Mouse (Mus musculus) lung, embryonic 16.5 days (tissue): ENCODE results near the gene Slc17a7. TPM values are rescaled to one million over a fixed set of nuclear protein-coding genes. Genes with fewer than 3 reads are reported as not detected.
"Not testable (repeated sequence)": the region's sequence is repeated elsewhere in the genome, so short reads cannot be mapped to it uniquely, and the experiment has no call there.

Source experiments
- ATAC-seq: fragments of 200-750 bp; cut with Nextera tagmentation; 2 replicates; pipeline ENCODE4 v1.8.0; 2017; ENCODE audit warnings: low read depth, mild to moderate bottlenecking, moderate library complexity
- H3K27ac ChIP-seq: fragments of 300-500 bp; sonication (generic); 2 replicates; pipeline ENCODE4 v1.5.1; 2014; ENCODE audit warnings: mild to moderate bottlenecking, control low read depth, low read length
- H3K27me3 ChIP-seq: fragments of 300-500 bp; sonication (generic); 2 replicates; pipeline ENCODE4 v1.6.1; 2014; ENCODE audit warnings: low read depth, low read length, mixed read lengths; ENCODE audit not compliant: control insufficient read depth, insufficient read depth
- H3K36me3 ChIP-seq: fragments of 300-500 bp; sonication (generic); 2 replicates; pipeline ENCODE4 v1.6.1; 2014; ENCODE audit warnings: low read length; ENCODE audit not compliant: control insufficient read depth, insufficient read depth
- H3K4me1 ChIP-seq: fragments of 300-500 bp; sonication (generic); replicated peaks from 2 replicates; pipeline ENCODE4 v1.6.1; 2014; ENCODE audit warnings: low read length, mixed read lengths; ENCODE audit not compliant: control insufficient read depth, insufficient read depth
- H3K4me2 ChIP-seq: fragments of 300-500 bp; sonication (generic); 2 replicates; pipeline ENCODE4 v1.6.1; 2014; ENCODE audit warnings: low read depth, low read length, control low read depth
- H3K4me3 ChIP-seq: fragments of 300-500 bp; sonication (generic); 2 replicates; pipeline ENCODE4 v1.5.1; 2014; ENCODE audit warnings: mild to moderate bottlenecking, low read length, control low read depth
- H3K9ac ChIP-seq: fragments of 300-500 bp; sonication (generic); 2 replicates; pipeline ENCODE4 v1.6.1; 2014; ENCODE audit warnings: low read length, control low read depth
- H3K9me3 ChIP-seq: fragments of 300-500 bp; sonication (generic); 2 replicates; pipeline ENCODE4 v1.6.1; 2016; ENCODE audit warnings: low read length; ENCODE audit not compliant: control insufficient read depth
- WGBS: fragments of 180-500 bp; shearing (Covaris S2); extraction: QIAGEN DNeasy Blood & Tissue Kit; methylation state at CpG from one replicate; pipeline ENCODE4 v1.1.7; 2014; 5-methylcytosine and 5-hydroxymethylcytosine counted together
- polyA plus RNA-seq: library from polyadenylated mRNA; unstranded; fragments of >200 nt; fragmentation: Nextera tagmentation; extraction: Ambion mirVana; gene quantifications from 2 replicates; pipeline ENCODE4 v1.2.1, GENCODE M21; 2015

The Slc17a7 gene
- polyA plus RNA-seq, 1 experiment from 2014 or later, result 0.99 TPM

DNA sequence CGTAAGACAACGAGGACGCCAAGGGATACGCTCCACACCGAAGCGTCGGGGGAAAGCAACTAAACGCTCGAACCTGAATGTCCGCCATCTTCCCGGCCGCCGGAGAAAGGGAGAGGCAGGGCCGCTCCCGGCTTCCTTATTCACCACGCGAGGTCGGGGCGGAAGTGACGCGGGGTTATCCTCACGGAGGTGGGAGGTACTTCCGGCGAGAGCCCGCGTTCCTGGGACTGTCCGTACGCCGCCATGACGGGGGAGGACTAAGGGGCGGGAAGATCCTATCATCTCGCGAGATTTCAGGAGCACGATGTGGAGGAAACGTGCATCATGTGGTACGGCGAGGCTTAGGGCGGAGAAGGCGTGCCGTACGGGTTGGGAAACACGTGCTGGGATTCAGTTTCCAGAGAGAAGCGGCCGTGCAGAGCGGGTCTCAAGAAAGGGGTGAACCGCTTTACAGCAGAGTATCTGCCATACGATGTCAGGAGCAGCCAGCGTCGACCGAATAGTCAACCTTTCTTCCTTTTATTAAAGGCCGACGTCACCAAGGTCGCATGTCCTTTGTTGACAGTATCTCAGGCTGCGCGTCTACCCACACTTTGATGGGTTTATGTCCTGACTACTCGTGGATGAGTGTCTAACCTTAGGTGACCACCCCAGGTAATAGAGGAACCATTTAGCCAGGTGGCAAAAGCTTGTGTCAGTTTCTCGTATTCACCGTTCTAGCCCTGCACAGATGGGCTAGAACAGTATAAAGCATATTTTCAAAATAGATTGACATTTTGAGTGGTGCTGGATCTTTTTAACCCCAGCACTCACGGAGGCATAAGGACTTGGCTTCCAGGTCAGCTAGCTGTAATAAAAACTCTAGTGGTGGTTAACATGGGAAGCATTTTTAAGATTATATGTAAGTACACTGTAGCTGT lies 39.3 kb upstream of the Slc17a7 start, which contains the start of gene Rps11:
Gene Rps11, minus strand, starts transcription at position 216 of the 920 bp plus-strand sequence.
- Histone ChIP-seq H3K4me2 (peak within 1 kb of the TSS; percentile 74), H3K27ac (peak within 1 kb of the TSS; percentile 76), H3K27me3 (no peaks in the 10 kb centered on the region), H3K4me1 (peaks cover 45% of the 10 kb centered on the region), H3K4me3 (peak within 1 kb of the TSS; percentile 82), H3K36me3 (peaks cover 59% of the 10 kb centered on the region), H3K9ac (peak within 1 kb of the TSS; percentile 95), H3K9me3 (no peaks in the 10 kb centered on the region)
- WGBS, result under 1% methylated on average over 59 of the region's 59 CpGs
- peak; percentile 85 for ATAC-seq

DNA sequence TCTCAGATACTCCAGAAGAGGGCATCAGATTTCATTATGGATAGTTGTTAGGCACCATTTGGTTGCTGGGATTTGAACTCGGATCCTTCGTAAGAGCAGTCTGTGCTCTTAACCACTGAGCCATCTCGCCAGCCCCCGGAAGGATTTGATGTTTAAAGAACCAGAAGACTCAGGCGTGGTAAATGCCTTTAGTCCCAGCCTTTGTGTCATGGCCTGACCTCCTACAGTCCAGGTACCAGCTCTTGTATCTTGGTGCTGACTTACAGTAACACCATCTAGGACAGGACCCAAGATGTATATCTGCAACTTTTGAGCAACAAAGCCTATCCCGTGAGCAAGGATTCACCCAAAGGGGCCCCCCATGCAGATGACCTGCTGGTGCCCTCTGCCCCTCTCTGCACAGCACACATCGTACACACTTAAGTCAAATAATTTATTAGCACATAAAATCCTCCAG lies 38.6 kb upstream of the Slc17a7 start:
- WGBS, result 19% methylated on average over 7 of the region's 7 CpGs
- H3K36me3 ChIP-seq, result peaks cover 57% of the 10 kb centered on the region
- peaks cover 51% of the 10 kb centered on the region for H3K4me1 ChIP-seq
- H3K9ac ChIP-seq, result no peak overlapping the region; the same call in 1 of the 2 replicates
- H3K4me2 ChIP-seq, result no peak overlapping the region
- H3K4me3 ChIP-seq, result no peak overlapping the region; the same call in 1 of the 2 replicates
- H3K27me3 ChIP-seq, result no peaks in the 10 kb centered on the region
- no peak for ATAC-seq
- peak overlapping the region; percentile 16; the same call in 1 of the 2 replicates for H3K27ac ChIP-seq
- H3K9me3 ChIP-seq, result no peaks in the 10 kb centered on the region

DNA sequence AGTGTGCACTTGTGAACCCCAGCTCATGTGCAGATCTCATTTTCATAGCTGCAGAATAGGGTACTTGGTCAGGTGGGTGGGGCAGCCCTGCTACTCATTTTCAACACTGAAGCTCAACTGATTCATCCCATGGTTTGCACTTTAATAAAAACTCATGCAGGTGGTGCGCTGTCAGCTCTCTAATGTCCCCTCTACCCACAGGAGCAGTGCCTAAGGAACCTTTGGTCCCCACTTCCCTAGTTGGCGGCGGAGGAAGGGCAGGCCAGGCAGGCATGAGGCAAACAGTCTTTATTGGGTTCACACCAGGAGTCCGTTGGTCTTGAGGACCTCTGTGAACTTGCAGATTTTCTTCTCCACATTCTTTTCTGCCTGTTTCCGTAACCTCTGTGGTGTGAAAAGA lies 38.1 kb upstream of the Slc17a7 start:
- not testable (repeated sequence) for H3K27ac ChIP-seq, H3K9ac ChIP-seq, H3K27me3 ChIP-seq, ATAC-seq, H3K9me3 ChIP-seq, H3K4me3 ChIP-seq, H3K4me2 ChIP-seq
- Histone ChIP-seq H3K4me1 (peaks cover 51% of the 10 kb centered on the region), H3K36me3 (peaks cover 52% of the 10 kb centered on the region)
- 66% methylated on average over 5 of the region's 5 CpGs for WGBS

DNA sequence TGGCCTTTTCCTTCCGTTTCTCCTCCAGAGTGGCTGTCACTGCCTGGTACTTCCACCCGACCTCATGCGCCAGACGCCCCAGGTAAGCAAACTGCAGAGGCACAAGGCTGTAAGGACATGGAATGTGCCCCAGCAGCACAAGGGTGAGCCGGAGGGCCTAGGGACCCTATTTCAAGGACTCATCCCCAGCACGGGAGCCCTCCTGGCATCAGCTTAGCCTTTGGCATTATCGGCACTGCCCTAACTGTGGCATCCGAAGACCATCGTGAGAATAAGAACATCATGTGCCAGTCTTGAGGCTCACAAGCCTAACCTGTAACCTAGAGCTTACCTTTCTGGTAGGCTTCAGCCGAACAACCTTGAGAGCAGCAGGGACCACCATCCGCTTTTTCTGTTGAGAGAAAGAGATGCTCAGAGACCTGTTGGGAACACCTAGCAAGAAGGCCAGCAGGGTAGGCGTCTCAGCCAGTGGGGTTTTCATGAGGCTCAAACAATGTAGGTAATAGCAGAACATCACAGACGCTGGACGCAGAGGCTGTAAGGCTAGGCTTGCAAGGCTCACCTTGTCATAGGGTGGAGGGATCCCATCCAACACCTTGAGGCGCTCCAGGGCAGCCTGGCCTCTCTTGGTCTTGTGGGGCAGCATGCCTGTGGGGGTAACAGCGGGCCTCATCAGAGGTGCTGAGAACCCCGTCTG lies 37.5 kb upstream of the Slc17a7 start:
- Histone ChIP-seq H3K4me3 (peak overlapping the region; percentile 78), H3K9ac (peak overlapping the region; percentile 97)
- WGBS, result 65% methylated on average over 17 of the region's 17 CpGs

DNA sequence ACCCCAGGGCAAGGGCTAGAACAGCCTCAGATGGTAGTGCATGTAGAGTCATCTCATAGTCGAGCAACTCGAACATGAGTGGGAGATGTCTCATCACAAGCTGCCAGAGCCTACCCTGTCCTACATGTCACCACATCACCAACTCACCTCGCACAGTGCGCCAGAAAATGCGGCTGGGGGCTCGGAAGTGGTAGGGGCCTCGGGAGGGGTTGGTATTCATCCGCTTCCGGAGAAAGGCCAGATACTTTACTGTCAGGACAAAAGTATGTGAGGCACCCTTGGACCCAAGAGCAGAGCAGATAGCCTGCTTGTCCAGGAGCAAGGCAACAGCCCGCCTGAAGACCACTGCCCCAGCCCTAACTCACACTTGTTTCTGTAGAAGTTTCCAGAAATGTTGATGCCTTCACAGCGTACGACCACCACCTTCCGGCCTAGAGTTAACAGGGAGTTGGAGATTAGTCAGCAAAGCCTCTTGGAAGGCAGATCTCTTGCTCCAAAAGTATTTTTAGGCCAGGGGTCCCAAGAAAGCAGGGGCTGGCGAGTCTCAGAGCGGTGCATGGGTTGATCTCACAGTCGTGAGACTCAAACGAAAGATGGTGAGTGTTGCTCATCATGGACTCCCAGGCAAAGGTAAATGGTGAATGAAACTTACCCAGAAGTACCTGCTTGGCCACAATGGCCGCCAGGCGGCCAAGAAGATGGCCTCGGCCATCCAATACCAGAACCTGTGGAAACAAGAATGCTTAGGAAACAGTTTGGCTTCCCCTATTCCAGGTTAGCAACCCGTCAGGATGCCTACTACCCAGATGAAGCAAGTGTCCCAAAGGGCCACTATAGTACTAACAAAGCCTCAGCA lies 36.7 kb upstream of the Slc17a7 start:
- Histone ChIP-seq H3K9ac (peak overlapping the region; percentile 97), H3K9me3 (no peaks in the 10 kb centered on the region), H3K27ac (peak overlapping the region; percentile 83), H3K4me3 (peak overlapping the region; percentile 78), H3K4me2 (peak overlapping the region; percentile 96), H3K4me1 (peaks cover 39% of the 10 kb centered on the region), H3K36me3 (peaks cover 38% of the 10 kb centered on the region), H3K27me3 (no peaks in the 10 kb centered on the region)
- no peak for ATAC-seq
- WGBS, result 16% methylated on average over 21 of the region's 21 CpGs

More for the DNA sequence above, 37.5 kb upstream of the Slc17a7 start:
- Histone ChIP-seq H3K27ac (peak overlapping the region; percentile 83), H3K4me1 (peaks cover 46% of the 10 kb centered on the region), H3K27me3 (no peaks in the 10 kb centered on the region), H3K4me2 (peak overlapping the region; percentile 96), H3K9me3 (no peaks in the 10 kb centered on the region), H3K36me3 (peaks cover 45% of the 10 kb centered on the region)
- ATAC-seq, result no peak

DNA sequence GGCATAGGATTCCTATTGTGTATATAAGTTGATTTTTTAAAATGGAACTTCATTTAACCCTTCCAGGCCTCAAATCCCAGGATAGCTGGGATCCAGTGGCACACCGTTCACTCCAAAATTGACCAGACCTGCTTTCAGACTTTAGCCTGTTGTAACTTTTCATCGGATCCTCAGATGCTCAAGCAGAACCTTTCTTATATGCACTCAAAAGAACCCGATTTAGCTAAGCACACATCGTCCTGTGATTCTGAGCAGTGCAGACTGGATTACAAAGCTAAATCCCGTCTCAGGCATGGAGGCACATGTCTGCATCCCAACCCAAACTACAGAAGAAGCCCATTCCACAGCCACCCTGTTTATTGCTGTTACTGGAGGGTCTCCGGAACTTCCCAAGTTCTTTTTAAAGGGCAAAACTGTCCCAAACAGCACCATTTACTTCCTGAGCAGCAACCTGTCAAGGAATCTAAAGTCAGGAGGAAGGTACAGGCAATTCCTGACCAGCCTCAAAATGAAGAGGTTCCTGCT lies 36.0 kb upstream of the Slc17a7 start:
- Histone ChIP-seq H3K36me3 (peaks cover 31% of the 10 kb centered on the region), H3K27ac (peak overlapping the region; percentile 83), H3K4me2 (peak overlapping the region; percentile 96), H3K9me3 (no peaks in the 10 kb centered on the region), H3K4me3 (peak overlapping the region; percentile 78), H3K27me3 (no peaks in the 10 kb centered on the region), H3K4me1 (peaks cover 35% of the 10 kb centered on the region), H3K9ac (peak overlapping the region; percentile 97)
- no peak for ATAC-seq
- 2% methylated on average over 6 of the region's 6 CpGs for WGBS

DNA sequence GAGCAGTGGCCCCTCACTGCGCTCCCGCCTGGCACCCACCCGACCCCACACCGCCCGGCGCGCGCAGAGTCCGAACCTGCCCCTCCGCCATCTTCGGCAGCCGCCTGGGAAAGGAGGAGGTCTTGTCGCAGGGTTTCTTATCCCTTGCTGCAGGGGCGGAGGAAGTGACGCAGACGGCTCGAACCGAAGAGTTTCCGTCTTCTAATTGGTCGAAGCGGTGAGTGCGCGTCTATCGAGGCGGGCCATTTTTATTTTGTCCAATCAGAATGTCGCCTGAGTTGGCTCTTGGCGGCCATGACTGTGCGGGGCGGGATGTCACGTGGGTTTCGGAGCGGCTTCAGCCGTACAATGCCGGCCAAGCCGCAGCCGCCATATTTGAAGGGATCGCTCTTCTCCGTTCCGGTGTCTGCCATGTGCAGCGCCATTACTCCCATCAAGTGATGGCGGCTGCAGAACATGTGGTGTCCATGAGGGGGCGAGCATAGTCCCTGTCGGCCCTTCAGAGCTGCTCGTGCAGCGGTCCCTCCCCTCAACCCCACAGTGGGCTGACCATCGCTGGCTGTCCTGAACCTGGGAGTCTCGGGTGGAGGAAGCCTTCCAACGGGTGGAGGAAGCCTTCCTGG lies 35.0 kb upstream of the Slc17a7 start, which contains the start of gene Rpl13a:
Gene Rpl13a, minus strand, starts transcription at position 138 of the 623 bp plus-strand sequence.
- peak; percentile 94 for ATAC-seq
- H3K27ac ChIP-seq, result peak within 1 kb of the TSS; percentile 90
- H3K9me3 ChIP-seq, result no peaks in the 10 kb centered on the region
- H3K4me1 ChIP-seq, result peaks cover 30% of the 10 kb centered on the region
- 0% methylated on average over 48 of the region's 48 CpGs for WGBS
- H3K36me3 ChIP-seq, result peaks cover 26% of the 10 kb centered on the region
- peak within 1 kb of the TSS; percentile 78 for H3K4me3 ChIP-seq
- peak within 1 kb of the TSS; percentile 97 for H3K9ac ChIP-seq
- H3K27me3 ChIP-seq, result no peaks in the 10 kb centered on the region
- peak within 1 kb of the TSS; percentile 96 for H3K4me2 ChIP-seq

DNA sequence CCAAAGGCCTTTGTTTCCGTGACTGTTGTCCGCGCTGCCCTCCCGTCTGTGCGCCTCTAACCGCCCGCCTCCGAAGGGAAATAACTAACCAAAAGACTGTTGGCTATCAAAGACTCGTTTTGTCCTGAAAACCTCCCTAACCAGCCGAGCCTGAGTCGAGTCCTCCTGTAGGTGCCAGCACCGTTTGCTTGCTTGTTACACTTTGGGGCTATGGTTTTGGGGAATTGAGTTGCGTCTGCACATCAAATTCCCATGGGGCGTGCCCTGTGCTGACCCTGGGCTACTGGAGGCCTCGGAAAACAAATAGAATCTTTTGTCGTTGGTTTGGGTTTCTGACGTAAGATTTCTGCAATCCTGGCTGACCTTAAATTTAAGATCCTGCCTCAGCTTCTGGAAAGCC lies 34.4 kb upstream of the Slc17a7 start:
- Histone ChIP-seq H3K4me2 (peak overlapping the region; percentile 73), H3K9ac (peak overlapping the region; percentile 80), H3K27ac (peak overlapping the region; percentile 90), H3K9me3 (no peaks in the 10 kb centered on the region), H3K36me3 (peaks cover 26% of the 10 kb centered on the region), H3K4me3 (peak overlapping the region; percentile 61), H3K27me3 (no peaks in the 10 kb centered on the region), H3K4me1 (peaks cover 30% of the 10 kb centered on the region)
- 2% methylated on average over 17 of the region's 17 CpGs for WGBS
- no peak for ATAC-seq
